Mouse (Mus musculus) spleen, postnatal 0 days (tissue): ENCODE results near the gene Baiap2l1. TPM values are rescaled to one million over a fixed set of nuclear protein-coding genes. Genes with fewer than 3 reads are reported as not detected.

Experiments
- polyA plus RNA-seq: library from polyadenylated mRNA; unstranded; fragments of >200 nt; fragmentation: Nextera tagmentation; extraction: Ambion mirVana; gene quantifications from 2 replicates; pipeline ENCODE4 v1.2.1, GENCODE M21; 2015

The Baiap2l1 gene
- polyA plus RNA-seq = 1.6 TPM in 2 replicates

DNA sequence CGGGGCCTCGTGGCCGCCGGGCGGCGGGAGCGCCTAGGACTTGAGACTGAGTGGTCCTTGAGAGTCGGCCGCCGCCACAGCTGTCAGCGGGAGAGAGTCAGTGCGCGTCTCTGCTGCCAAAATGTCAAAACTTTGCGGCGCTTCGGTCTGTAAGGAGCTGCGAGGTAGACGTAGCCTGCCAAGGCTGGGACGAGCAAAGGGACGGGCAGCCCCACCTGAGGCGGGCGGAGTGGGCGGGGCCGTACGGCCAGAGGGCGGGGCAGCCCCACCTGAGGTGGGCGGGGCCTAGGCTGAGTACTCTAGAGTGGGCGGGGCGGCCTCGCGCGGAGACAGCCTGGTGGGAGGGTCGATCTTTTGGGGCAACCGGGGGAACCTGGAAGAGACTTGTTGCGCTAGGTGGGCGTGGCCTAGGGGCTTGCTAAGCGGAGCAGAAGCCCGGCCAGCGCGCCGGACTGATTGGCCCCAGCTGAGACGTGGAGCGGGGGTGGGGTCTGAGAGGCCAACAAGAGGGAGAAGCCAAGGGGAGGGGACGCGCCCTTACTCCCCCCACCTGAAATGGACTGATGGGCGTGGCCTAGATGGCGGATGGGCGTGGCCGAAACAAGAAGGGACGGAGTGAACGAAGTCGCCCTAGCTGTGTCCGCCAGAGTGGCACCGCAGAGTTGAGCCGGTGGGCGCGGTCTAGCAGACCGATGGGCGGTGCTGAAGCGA, at the start of gene Baiap2l1:
Gene Baiap2l1, minus strand, starts transcription at position 232 of the 711 bp plus-strand sequence.

DNA sequence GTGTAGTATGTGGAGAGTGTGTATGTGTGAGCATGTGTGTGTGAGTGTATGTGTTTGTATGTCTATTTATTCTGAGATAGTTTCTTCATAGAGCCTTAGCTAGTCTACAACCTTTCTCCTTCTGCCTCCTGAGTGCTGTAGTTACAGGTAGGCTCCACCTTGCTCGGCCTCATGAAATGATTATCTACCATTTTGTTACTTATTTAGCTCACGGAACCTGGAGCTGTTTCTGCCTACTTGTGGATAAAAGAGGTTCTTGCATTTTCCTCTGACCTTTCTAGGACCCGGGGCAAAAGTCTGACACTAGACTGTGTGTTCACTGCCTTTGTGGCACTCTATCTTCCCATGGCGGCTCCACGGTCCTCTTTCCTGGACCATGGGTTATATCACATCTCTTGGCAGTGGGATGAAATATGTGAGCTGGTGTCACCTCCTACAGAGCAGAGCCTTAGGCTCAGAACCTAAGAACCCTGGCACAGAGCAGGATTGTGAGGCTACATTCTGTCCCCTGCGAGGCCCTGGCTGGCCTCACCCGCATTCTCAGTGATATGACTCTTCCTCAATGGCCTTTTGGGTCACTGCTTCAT, 113.9 kb downstream of the Baiap2l1 start, which contains the start of gene Bri3:
Gene Bri3, plus strand, starts transcription at position 537 of the 587 bp plus-strand sequence.

GRCm38 (mm10) chr5:144223503-144223862, 134.4 kb downstream of the Baiap2l1 start, which contains the start of gene Tecpr1:
TSS of gene Tecpr1 (minus strand) at chr5:144223615.

Other genes starting within 250 kb of the Baiap2l1 start
- 0.12 and 0.18 TPM in 2 replicates for gene Bhlha15, start 167.8 kb downstream of the Baiap2l1 start, polyA plus RNA-seq
- 6.2 and 7.6 TPM in 2 replicates for gene Tecpr1, start 134.5 kb downstream of the Baiap2l1 start, polyA plus RNA-seq
- gene Bri3, start 113.7 kb downstream of the Baiap2l1 start, polyA plus RNA-seq = 58.3 and 64.6 TPM in 2 replicates
- gene Nptx2, start 187.8 kb upstream of the Baiap2l1 start, polyA plus RNA-seq = 0.05 TPM in 1 of 2 replicates, not detected in the other